Mouse (Mus musculus) liver, adult 2 months (tissue): Measurements from ENCODE around the gene Tulp3.

Source experiments
- CTCF ChIP-seq: fragments of 200-500 bp; IDR thresholded peaks from 2 replicates; pipeline ENCODE4 v1.5.1; 2011; ENCODE audit warnings: low read depth, low read length, control low read depth
- POLR2A ChIP-seq: fragments of 200-500 bp; IDR thresholded peaks from 2 replicates; pipeline ENCODE4 v1.6.1; 2011; ENCODE audit warnings: low read length, control low read depth; ENCODE audit not compliant: insufficient read depth; ENCODE audit errors: extremely low read depth

DNA sequence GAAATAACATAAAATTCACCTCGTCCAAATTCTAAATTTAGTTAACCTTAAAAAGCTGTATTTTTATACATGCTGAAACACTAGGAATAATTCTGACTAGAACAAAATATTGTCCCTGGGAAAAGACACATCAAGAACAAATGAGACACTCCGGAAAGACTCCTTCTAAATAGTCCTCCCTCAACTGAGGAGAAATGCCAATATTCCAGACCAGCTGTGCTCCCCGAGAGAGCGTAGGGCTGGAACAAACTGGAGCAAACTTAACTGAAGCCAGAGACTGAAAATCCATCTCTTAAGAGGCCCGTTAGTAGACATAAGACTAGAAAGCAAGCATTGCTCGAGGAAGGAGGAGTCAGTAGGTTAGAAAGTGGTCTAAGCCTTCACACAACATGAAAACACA is 8.9 kb downstream of the Tulp3 start:
- TF ChIP-seq CTCF: no peak
- no peak for TF ChIP-seq POLR2A
